21 mouse cellular contexts compared by ENCODE assay signal in the genomic region with DNA sequence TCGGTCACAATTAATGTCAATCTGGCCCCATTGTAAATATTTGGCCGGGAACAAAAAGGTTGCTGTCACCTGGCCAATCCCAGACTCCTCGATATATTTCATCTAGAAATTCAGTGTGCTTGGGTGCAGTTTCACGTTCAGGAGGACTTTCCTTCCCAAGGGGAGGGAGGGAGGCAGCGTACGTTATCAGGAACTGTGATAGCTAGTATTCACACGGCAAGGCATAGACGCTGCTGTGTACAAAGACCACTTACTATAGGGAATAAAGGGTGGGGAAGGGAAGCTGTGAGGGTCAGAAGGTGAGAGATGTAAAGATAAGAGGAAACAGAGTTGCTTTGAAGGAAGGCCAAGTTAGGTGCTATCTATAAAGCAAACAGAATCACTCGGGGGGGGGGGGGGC.
DNase-seq lines count a peak whose midpoint lies in the region; ATAC-seq lines count a peak whose summit lies in the region.
"Had no signal": no experiment of that assay in that cellular context is flagged by ENCODE, and none has a peak within 500 bp of the region (broad histone marks: within the 10 kb centered on the region; RNA-seq: fewer than 3 reads in every experiment).

No protein-coding gene starts in this region.

- H3K9ac ChIP-seq in embryonic facial prominence, embryonic 11.5 days (replicated peaks; ENCODE audit: low read length): no peak overlapping the region
- no peak overlapping the region for H3K9ac ChIP-seq in stomach, embryonic 16.5 days (ENCODE audit: low read length)
- H3K9ac ChIP-seq: hindbrain, embryonic 14.5 days had no signal

- H3K4me1 ChIP-seq in embryonic facial prominence, embryonic 11.5 days (ENCODE audit: control insufficient read depth, insufficient read depth, low read length): no peaks in the 10 kb centered on the region
- peaks cover 17% of the 10 kb centered on the region for H3K4me1 ChIP-seq in embryonic facial prominence, embryonic 10.5 days
- H3K4me1 ChIP-seq in stomach, embryonic 16.5 days (ENCODE audit: control insufficient read depth, insufficient read depth, low read length): no peaks in the 10 kb centered on the region; the same call in 1 of the 2 replicates
- H3K4me1 ChIP-seq: hindbrain, embryonic 10.5 days had no signal

- no peaks in the 10 kb centered on the region for H3K9me3 ChIP-seq in embryonic facial prominence, embryonic 11.5 days (replicated peaks; ENCODE audit: control insufficient read depth, low read length)
- no peaks in the 10 kb centered on the region for H3K9me3 ChIP-seq in embryonic facial prominence, embryonic 10.5 days
- no peaks in the 10 kb centered on the region for H3K9me3 ChIP-seq in stomach, embryonic 16.5 days (replicated peaks; ENCODE audit: control insufficient read depth, low read length)
- H3K9me3 ChIP-seq: forebrain, embryonic 10.5 days; hindbrain, embryonic 10.5 days had no signal

- WGBS in embryonic facial prominence, embryonic 11.5 days: 39% methylated on average over 9 of the region's 9 CpGs
- WGBS in embryonic facial prominence, embryonic 10.5 days: 47% methylated on average over 9 of the region's 9 CpGs
- 19% methylated on average over 9 of the region's 9 CpGs for WGBS in stomach, embryonic 16.5 days

- no peaks in the 10 kb centered on the region for H3K27me3 ChIP-seq in embryonic facial prominence, embryonic 11.5 days (ENCODE audit: control insufficient read depth, insufficient read depth, low read length)
- no peaks in the 10 kb centered on the region for H3K27me3 ChIP-seq in embryonic facial prominence, embryonic 10.5 days (replicated peaks; ENCODE audit: low read depth, poor library complexity, severe bottlenecking)
- no peaks in the 10 kb centered on the region for H3K27me3 ChIP-seq in stomach, embryonic 16.5 days (ENCODE audit: control insufficient read depth, insufficient read depth, low read length)

- H3K27ac ChIP-seq in embryonic facial prominence, embryonic 11.5 days (replicated peaks; ENCODE audit: low read depth, low read length): no peak overlapping the region
- no peak overlapping the region for H3K27ac ChIP-seq in embryonic facial prominence, embryonic 10.5 days (replicated peaks)
- H3K27ac ChIP-seq in stomach, embryonic 16.5 days (ENCODE audit: low read length): no peak overlapping the region
- H3K27ac ChIP-seq: forebrain, embryonic 10.5 days; hindbrain, embryonic 10.5 days; hindbrain, embryonic 14.5 days had no signal

- peak; percentile 20 for DNase-seq in embryonic facial prominence, embryonic 11.5 days (ENCODE audit: low spot score)
- DNase-seq in embryonic facial prominence, embryonic 10.5 days (ENCODE audit: low spot score): no peak
- peak; percentile 12 for DNase-seq in retina, postnatal 1 day
- DNase-seq in retina, embryonic 14.5 days (ENCODE audit: low spot score): no peak
- no peak for DNase-seq in embryo, embryonic 11 days
- DNase-seq in adrenal gland, postnatal 10 days: no peak
- DNase-seq: adrenal gland, adult 8-10 months; B cell, adult 2 months; cerebellum, adult 11 months; cerebellum, adult 8-10 months; cerebellum, postnatal 14 days; gastrocnemius, postnatal 36 days; heart, adult 18-20 months had no signal

- no peak overlapping the region for H3K4me2 ChIP-seq in embryonic facial prominence, embryonic 11.5 days (ENCODE audit: low read depth, low read length)
- H3K4me2 ChIP-seq in stomach, embryonic 16.5 days (ENCODE audit: low read depth, low read length): no peak overlapping the region
- H3K4me2 ChIP-seq: heart, embryonic 11.5 days; hindbrain, embryonic 14.5 days had no signal

- no peak overlapping the region for H3K4me3 ChIP-seq in embryonic facial prominence, embryonic 11.5 days (ENCODE audit: low read depth, low read length)
- no peak overlapping the region for H3K4me3 ChIP-seq in embryonic facial prominence, embryonic 10.5 days
- H3K4me3 ChIP-seq in stomach, embryonic 16.5 days (replicated peaks; ENCODE audit: low read length): no peak overlapping the region
- H3K4me3 ChIP-seq: forebrain, embryonic 10.5 days; hindbrain, embryonic 10.5 days had no signal

- no peaks in the 10 kb centered on the region for H3K36me3 ChIP-seq in embryonic facial prominence, embryonic 11.5 days (replicated peaks; ENCODE audit: control insufficient read depth, insufficient read depth, low read depth, low read length)
- no peaks in the 10 kb centered on the region for H3K36me3 ChIP-seq in embryonic facial prominence, embryonic 10.5 days (replicated peaks)
- H3K36me3 ChIP-seq in stomach, embryonic 16.5 days (ENCODE audit: control insufficient read depth, insufficient read depth, low read length): no peaks in the 10 kb centered on the region
- H3K36me3 ChIP-seq: forebrain, embryonic 10.5 days; G1E; hindbrain, embryonic 10.5 days had no signal

- ATAC-seq in embryonic facial prominence, embryonic 11.5 days (replicated peaks; ENCODE audit: insufficient number of reproducible peaks, low FRiP score, low TSS enrichment, low read depth): no peak
- peak; percentile 37; the same call in 1 of the 2 replicates for ATAC-seq in stomach, embryonic 16.5 days (ENCODE audit: insufficient read depth, low FRiP score)
- ATAC-seq: CD4-positive, CD25-positive, alpha-beta regulatory T cell, adult 4 months; forebrain, embryonic 14.5 days had no signal

Comparison
In these comparisons a context has a peak if more than half of its experiments do, and no peak if none do; other contexts are left out.
1. DNase-seq: peak in embryonic facial prominence, embryonic 11.5 days (single experiment) and retina, postnatal 1 day (single experiment); none in embryonic facial prominence, embryonic 10.5 days (single experiment), retina, embryonic 14.5 days (single experiment), embryo, embryonic 11 days (single experiment) and adrenal gland, postnatal 10 days (single experiment).